Mouse (Mus musculus): Measurements from ENCODE around the gene Timm13. TPM values are rescaled to one million over a fixed set of nuclear protein-coding genes. Genes with fewer than 3 reads are reported as not detected.

Gene Timm13
- polyA plus RNA-seq, 1 experiment from 2014 or later, result 353 TPM

DNA sequence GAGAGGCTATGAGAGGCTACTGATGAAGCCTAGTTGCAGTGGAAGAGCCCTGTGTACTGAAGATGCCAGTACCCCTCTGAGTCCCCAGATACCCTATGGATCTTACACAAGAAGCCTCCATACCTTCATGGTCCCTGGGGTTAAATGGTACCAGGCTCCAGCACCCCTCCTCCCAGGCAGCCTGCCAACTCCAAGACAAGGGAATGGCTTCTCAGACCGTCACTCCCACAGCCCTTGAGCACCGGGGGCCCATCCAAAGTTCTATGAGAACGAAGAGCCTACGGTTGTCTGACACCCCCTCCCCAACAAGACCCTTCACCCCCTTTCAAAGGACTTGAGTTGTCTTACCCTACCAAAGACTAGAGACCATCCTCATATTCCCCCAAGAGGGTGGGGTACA, 15.0 kb upstream of the Timm13 start:
- DNase-seq (ENCODE audit: low spot score), result no peak
- Histone ChIP-seq H3K27ac (ENCODE audit: low read depth, low read length) (no peak overlapping the region), H3K4me3 (ENCODE audit: low read depth, low read length) (no peak overlapping the region), H3K27me3 (ENCODE audit: control insufficient read depth, insufficient read depth, low read length) (no peaks in the 10 kb centered on the region), H3K36me3 (ENCODE audit: control insufficient read depth, insufficient read depth, low read length) (no peaks in the 10 kb centered on the region; the same call in 1 of the 2 replicates), H3K4me2 (replicated peaks; ENCODE audit: low read depth, low read length) (no peak overlapping the region), H3K4me1 (replicated peaks; ENCODE audit: control insufficient read depth, insufficient read depth, low read length) (no peaks in the 10 kb centered on the region), H3K9me3 (ENCODE audit: control insufficient read depth, low read length) (no peaks in the 10 kb centered on the region), H3K9ac (ENCODE audit: low read depth, low read length) (no peak overlapping the region)
- 98% methylated on average over 4 of the region's 4 CpGs for WGBS
- ATAC-seq (ENCODE audit: low FRiP score), result no peak

DNA sequence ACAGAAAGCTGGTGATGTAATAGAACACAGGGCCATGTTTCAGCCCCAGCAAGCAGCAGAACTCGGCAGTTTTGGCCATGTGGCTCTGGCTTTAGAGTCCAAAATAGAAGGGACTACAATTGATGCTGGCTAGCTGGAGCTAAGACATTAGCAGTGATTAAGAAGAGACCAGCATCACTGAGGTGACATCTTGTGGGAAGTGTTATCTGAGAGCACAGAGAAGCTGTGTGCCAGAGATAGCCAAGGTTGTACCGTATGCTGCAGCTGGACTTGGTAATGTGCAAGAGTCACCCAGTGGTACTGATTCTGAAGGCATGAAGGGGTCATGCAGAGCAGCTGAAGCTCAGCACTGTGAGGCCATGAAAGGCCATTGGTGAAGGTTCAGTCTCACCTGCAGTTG, 14.5 kb upstream of the Timm13 start:
- no peak for DNase-seq (ENCODE audit: low spot score)
- Histone ChIP-seq H3K4me3 (ENCODE audit: low read depth, low read length) (no peak overlapping the region), H3K27ac (ENCODE audit: low read depth, low read length) (no peak overlapping the region), H3K4me2 (replicated peaks; ENCODE audit: low read depth, low read length) (no peak overlapping the region), H3K9ac (ENCODE audit: low read depth, low read length) (no peak overlapping the region), H3K36me3 (ENCODE audit: control insufficient read depth, insufficient read depth, low read length) (no peaks in the 10 kb centered on the region; the same call in 1 of the 2 replicates), H3K4me1 (replicated peaks; ENCODE audit: control insufficient read depth, insufficient read depth, low read length) (no peaks in the 10 kb centered on the region), H3K9me3 (ENCODE audit: control insufficient read depth, low read length) (no peaks in the 10 kb centered on the region), H3K27me3 (ENCODE audit: control insufficient read depth, insufficient read depth, low read length) (no peaks in the 10 kb centered on the region)
- 85% methylated on average over 2 of the region's 2 CpGs for WGBS
- ATAC-seq (ENCODE audit: low FRiP score), result no peak

DNA sequence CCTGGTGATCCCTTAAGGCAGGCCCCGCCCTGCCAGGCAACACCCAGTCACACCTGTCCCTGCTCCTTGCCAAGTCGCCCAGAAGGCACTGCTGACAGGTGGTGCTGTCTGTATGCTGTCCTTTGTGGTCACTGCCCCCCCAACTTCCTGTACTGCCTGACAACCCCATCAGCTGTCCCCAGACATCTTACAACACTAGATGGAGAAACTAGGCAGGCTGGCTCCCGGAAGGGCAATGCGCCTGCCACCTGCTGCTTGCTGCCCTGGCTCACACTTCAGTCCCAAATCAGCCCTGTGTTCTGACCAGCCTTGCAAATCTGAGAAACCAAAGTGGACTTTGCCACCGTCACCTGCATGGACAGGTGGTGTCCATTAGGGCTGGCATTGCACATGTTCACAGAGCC, 13.5 kb upstream of the Timm13 start:
- Histone ChIP-seq H3K36me3 (ENCODE audit: control insufficient read depth, insufficient read depth, low read length) (peaks cover 2% of the 10 kb centered on the region), H3K4me1 (replicated peaks; ENCODE audit: control insufficient read depth, insufficient read depth, low read length) (no peaks in the 10 kb centered on the region), H3K27ac (ENCODE audit: low read depth, low read length) (no peak overlapping the region), H3K4me2 (replicated peaks; ENCODE audit: low read depth, low read length) (no peak overlapping the region), H3K9ac (ENCODE audit: low read depth, low read length) (no peak overlapping the region), H3K27me3 (ENCODE audit: control insufficient read depth, insufficient read depth, low read length) (no peaks in the 10 kb centered on the region), H3K4me3 (ENCODE audit: low read depth, low read length) (no peak overlapping the region), H3K9me3 (ENCODE audit: control insufficient read depth, low read length) (no peaks in the 10 kb centered on the region)
- no peak for ATAC-seq (ENCODE audit: low FRiP score)
- WGBS, result 87% methylated on average over 5 of the region's 5 CpGs
- DNase-seq (ENCODE audit: low spot score), result no peak

DNA sequence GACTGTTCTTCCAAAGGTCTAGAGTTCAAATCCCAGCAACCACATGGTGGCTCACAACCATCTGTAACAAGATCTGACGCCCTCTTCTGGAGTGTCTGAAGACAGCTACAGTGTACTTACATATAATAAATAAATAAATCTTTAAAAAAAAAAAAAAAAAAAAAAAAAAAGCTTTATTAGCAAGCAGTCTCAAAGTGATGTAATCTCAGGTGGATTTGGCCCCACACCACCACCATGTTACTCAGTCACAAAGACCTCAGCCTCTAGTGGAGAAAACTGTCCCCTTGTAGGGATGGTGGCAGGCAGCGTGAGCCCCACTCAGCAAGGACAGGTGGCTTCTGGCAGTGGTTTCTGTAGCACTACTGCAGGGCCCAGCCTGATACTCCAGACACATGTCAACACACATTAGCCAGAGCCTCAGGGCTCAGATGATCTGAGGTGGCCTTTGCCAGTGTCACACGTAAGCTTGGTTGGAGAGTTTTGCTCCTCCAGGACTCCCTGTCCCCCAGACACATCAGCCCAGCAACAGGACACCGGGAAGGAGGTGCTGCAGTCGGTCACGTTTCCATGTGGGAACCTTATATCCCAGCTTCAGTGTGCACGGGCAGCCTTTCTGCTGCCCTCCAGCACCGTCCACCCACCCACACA, 12.7 kb upstream of the Timm13 start:
- Histone ChIP-seq H3K4me1 (replicated peaks; ENCODE audit: control insufficient read depth, insufficient read depth, low read length) (no peaks in the 10 kb centered on the region), H3K27me3 (ENCODE audit: control insufficient read depth, insufficient read depth, low read length) (no peaks in the 10 kb centered on the region), H3K36me3 (ENCODE audit: control insufficient read depth, insufficient read depth, low read length) (peaks cover 2% of the 10 kb centered on the region), H3K4me2 (replicated peaks; ENCODE audit: low read depth, low read length) (no peak overlapping the region), H3K9me3 (ENCODE audit: control insufficient read depth, low read length) (no peaks in the 10 kb centered on the region), H3K4me3 (ENCODE audit: low read depth, low read length) (no peak overlapping the region), H3K9ac (ENCODE audit: low read depth, low read length) (no peak overlapping the region), H3K27ac (ENCODE audit: low read depth, low read length) (no peak overlapping the region)
- no peak for ATAC-seq (ENCODE audit: low FRiP score)
- no peak for DNase-seq (ENCODE audit: low spot score)
- WGBS, result 94% methylated on average over 7 of the region's 8 CpGs

DNA sequence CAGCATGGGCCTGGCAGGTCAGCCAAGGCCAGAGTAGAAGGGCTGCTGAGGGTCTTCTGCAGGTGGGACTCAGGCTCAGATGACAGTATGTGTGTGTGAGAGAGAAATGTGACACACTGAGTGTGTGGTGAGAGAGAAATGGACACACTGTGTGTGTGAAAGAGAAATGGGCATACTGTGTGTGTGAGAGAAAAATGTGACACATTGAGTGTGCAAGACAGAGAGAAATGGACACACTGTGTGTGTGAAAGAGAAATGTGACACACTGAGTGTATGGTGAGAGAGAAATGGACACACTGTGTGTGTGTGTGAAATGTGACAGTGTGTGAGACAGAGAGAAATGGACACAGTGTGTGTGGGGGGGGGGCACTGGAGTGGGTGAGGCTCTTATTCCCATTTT, 11.1 kb upstream of the Timm13 start:
- Histone ChIP-seq H3K4me3 (ENCODE audit: low read depth, low read length) (no peak overlapping the region), H3K9ac (ENCODE audit: low read depth, low read length) (no peak overlapping the region), H3K9me3 (ENCODE audit: control insufficient read depth, low read length) (no peaks in the 10 kb centered on the region), H3K4me1 (replicated peaks; ENCODE audit: control insufficient read depth, insufficient read depth, low read length) (no peaks in the 10 kb centered on the region), H3K4me2 (replicated peaks; ENCODE audit: low read depth, low read length) (no peak overlapping the region), H3K27me3 (ENCODE audit: control insufficient read depth, insufficient read depth, low read length) (no peaks in the 10 kb centered on the region), H3K36me3 (ENCODE audit: control insufficient read depth, insufficient read depth, low read length) (peaks cover 11% of the 10 kb centered on the region), H3K27ac (ENCODE audit: low read depth, low read length) (no peak overlapping the region)
- ATAC-seq (ENCODE audit: low FRiP score) (no peak), DNase-seq (ENCODE audit: low spot score) (no peak)

DNA sequence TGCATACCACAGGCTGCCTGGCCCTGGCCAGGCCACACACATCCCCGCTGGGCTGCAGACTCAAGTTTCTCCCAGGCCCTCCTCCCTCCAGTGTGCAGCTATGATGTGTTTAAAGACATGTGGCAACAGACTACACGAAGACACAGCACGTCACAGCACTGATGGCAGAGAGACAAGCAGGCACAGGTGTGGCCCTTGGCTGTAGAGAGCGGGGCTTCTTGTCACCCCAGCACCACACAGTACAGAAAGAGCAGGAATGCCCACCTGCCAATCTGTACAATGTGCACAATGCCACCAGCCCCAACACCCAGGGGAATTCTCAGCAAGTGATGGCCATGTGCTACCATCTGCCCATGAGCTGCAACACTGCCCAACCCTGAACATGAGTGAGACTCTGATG, 10.6 kb upstream of the Timm13 start:
- DNase-seq (ENCODE audit: low spot score) (no peak), ATAC-seq (ENCODE audit: low FRiP score) (no peak)
- 89% methylated on average over 4 of the region's 4 CpGs for WGBS
- H3K9me3 ChIP-seq (ENCODE audit: control insufficient read depth, low read length), result no peaks in the 10 kb centered on the region
- H3K4me2 ChIP-seq (replicated peaks; ENCODE audit: low read depth, low read length), result no peak overlapping the region
- no peak overlapping the region for H3K9ac ChIP-seq (ENCODE audit: low read depth, low read length)
- no peaks in the 10 kb centered on the region for H3K4me1 ChIP-seq (replicated peaks; ENCODE audit: control insufficient read depth, insufficient read depth, low read length)
- no peaks in the 10 kb centered on the region for H3K27me3 ChIP-seq (ENCODE audit: control insufficient read depth, insufficient read depth, low read length)
- H3K4me3 ChIP-seq (ENCODE audit: low read depth, low read length), result no peak overlapping the region
- H3K36me3 ChIP-seq (ENCODE audit: control insufficient read depth, insufficient read depth, low read length), result peaks cover 11% of the 10 kb centered on the region
- no peak overlapping the region for H3K27ac ChIP-seq (ENCODE audit: low read depth, low read length)

DNA sequence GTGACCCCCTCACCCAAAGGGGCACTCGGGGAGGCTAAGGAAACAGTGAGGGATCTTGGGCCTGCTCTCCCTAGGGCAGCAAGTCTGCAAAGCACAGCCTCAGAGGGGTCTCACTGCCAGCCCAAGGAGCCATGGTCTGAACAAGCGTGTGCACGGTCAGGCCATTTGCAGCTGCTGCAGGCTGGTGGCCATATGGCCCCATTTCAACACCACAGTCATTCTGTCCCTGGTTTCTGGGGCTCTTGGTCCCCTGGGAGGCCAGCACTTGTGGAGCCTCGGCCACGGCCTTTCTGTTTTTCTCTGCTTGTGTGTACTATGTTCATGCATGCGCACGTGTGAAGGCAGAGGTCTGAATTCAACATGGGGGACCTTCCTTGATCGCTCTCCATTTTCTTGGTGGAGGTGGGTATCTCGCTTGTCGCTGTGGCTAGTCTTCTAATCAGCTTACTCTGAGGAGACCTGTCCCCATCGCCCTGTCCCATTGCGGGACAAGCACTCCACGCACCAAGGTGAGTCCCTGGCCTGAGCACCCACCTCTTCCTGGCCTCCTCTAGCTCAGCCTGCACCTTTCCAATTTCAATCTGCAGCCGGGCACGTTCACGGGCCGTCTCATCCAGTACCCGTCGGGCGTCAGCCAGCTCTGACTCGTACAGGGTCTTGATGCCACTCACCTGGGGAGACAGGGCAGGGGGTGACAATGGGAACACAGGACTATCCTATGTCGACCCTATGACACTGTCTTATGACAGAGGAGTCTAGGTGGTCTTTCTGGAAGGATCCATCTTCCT, 8.8 kb upstream of the Timm13 start:
- no peak overlapping the region for H3K27ac ChIP-seq (ENCODE audit: low read depth, low read length)
- no peak overlapping the region for H3K9ac ChIP-seq (ENCODE audit: low read depth, low read length)
- no peaks in the 10 kb centered on the region for H3K27me3 ChIP-seq (ENCODE audit: control insufficient read depth, insufficient read depth, low read length)
- no peaks in the 10 kb centered on the region for H3K9me3 ChIP-seq (ENCODE audit: control insufficient read depth, low read length)
- ATAC-seq (ENCODE audit: low FRiP score), result no peak
- 95% methylated on average over 22 of the region's 22 CpGs for WGBS
- H3K4me2 ChIP-seq (replicated peaks; ENCODE audit: low read depth, low read length), result no peak overlapping the region
- H3K36me3 ChIP-seq (ENCODE audit: control insufficient read depth, insufficient read depth, low read length), result peaks cover 15% of the 10 kb centered on the region
- H3K4me3 ChIP-seq (ENCODE audit: low read depth, low read length), result no peak overlapping the region
- no peaks in the 10 kb centered on the region for H3K4me1 ChIP-seq (replicated peaks; ENCODE audit: control insufficient read depth, insufficient read depth, low read length)
- no peak for DNase-seq (ENCODE audit: low spot score)

DNA sequence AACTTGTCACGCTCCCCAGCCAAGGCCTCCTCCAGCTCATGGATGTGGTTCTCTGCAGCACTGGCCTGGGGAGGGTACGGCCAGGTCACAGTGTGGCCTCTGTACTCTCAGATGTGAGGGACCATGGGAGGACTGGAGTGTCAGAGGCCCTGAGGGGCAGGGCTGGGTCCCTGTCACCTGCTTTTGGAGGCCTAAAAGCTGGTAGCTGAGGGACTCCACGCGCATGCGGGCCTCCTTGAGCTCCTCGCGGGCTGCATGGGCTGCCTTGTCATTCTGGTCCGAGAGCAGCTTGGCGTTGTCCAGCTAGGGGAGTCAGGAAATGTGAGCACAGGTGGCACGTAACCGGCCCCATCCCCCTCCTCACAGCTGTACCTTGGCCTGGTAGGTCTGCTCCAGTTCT, 3.9 kb upstream of the Timm13 start:
- peaks cover 22% of the 10 kb centered on the region; the same call in 1 of the 2 replicates for H3K36me3 ChIP-seq (ENCODE audit: control insufficient read depth, insufficient read depth, low read length)
- H3K9ac ChIP-seq (ENCODE audit: low read depth, low read length), result no peak overlapping the region
- WGBS, result 94% methylated on average over 11 of the region's 11 CpGs
- no peak overlapping the region for H3K4me2 ChIP-seq (replicated peaks; ENCODE audit: low read depth, low read length)
- H3K9me3 ChIP-seq (ENCODE audit: control insufficient read depth, low read length), result no peaks in the 10 kb centered on the region
- H3K4me1 ChIP-seq (replicated peaks; ENCODE audit: control insufficient read depth, insufficient read depth, low read length), result peaks cover 3% of the 10 kb centered on the region
- DNase-seq (ENCODE audit: low spot score) (no peak), ATAC-seq (ENCODE audit: low FRiP score) (no peak)
- no peaks in the 10 kb centered on the region for H3K27me3 ChIP-seq (ENCODE audit: control insufficient read depth, insufficient read depth, low read length)
- no peak overlapping the region for H3K27ac ChIP-seq (ENCODE audit: low read depth, low read length)
- H3K4me3 ChIP-seq (ENCODE audit: low read depth, low read length), result no peak overlapping the region

Data from hindbrain, embryonic 11.5 days (tissue).